In genomic region chr2:70929714-70930113, GRCm38 (mm10) we compare ENCODE assay signal across 29 mouse cellular contexts.
A peak's percentile ranks its signal among the peaks of the same experiment; 100 is the strongest.
DNase-seq lines count a peak whose midpoint lies in the region; ATAC-seq and TF ChIP-seq lines count a peak whose summit lies in the region.
"Had no signal": no experiment of that assay in that cellular context is flagged by ENCODE, and none has a peak within 500 bp of the region (broad histone marks: within the 10 kb centered on the region; RNA-seq: fewer than 3 reads in every experiment).

No protein-coding gene starts in this region.

- peak; percentile 18; the same call in 1 of the 2 replicates for ATAC-seq in common myeloid progenitor, adult 5-6 weeks (replicated peaks; ENCODE audit: low read depth, poor library complexity, severe bottlenecking)
- no peak for ATAC-seq in intestine, postnatal 0 days
- ATAC-seq: hindbrain, postnatal 0 days; intestine, embryonic 16.5 days; midbrain, embryonic 13.5 days had no signal

- TF ChIP-seq RAD21 in CH12.LX (IDR thresholded peaks at IDR 0.05; ENCODE audit: low read depth, low read length) = no peak; the same call in 1 of the 2 replicates

- no peaks in the 10 kb centered on the region for H3K27me3 ChIP-seq in CH12.LX (replicated peaks)
- H3K27me3 ChIP-seq in thymus, adult 2 months (ENCODE audit: control insufficient read depth, insufficient read depth, low read length) = no peaks in the 10 kb centered on the region
- no peaks in the 10 kb centered on the region for H3K27me3 ChIP-seq in intestine, postnatal 0 days (replicated peaks; ENCODE audit: control insufficient read depth, insufficient read depth, low read length)
- H3K27me3 ChIP-seq: forebrain, embryonic 12.5 days; hindbrain, embryonic 12.5 days; midbrain, embryonic 13.5 days had no signal

- TF ChIP-seq POLR2A in CH12.LX (IDR thresholded peaks at IDR 0.05; ENCODE audit: low read depth, low read length) = no peak
- no peak for TF ChIP-seq POLR2A in thymus, adult 2 months (IDR thresholded peaks at IDR 0.05; ENCODE audit: control insufficient read depth, extremely low read depth, insufficient read depth, low read length, poor library complexity)

- peak; percentile 87 for TF ChIP-seq EP300 in CH12.LX (IDR thresholded peaks at IDR 0.05; ENCODE audit: low read length)

- peak overlapping the region; percentile 48 for H3K4me2 ChIP-seq in CH12.LX (ENCODE audit: insufficient read depth, low read depth, poor library complexity, severe bottlenecking)
- no peak overlapping the region for H3K4me2 ChIP-seq in intestine, postnatal 0 days (replicated peaks; ENCODE audit: low read depth)
- H3K4me2 ChIP-seq: forebrain, embryonic 12.5 days; hindbrain, embryonic 12.5 days; midbrain, embryonic 13.5 days had no signal

- H3K4me3 ChIP-seq in CH12.LX (replicated peaks in 1 of 3; ENCODE audit: low read depth in 2 of 3, low read length in 2 of 3, poor library complexity in 1 of 3) = peak overlapping the region in 1 of 3 experiments; percentile 20
- H3K4me3 ChIP-seq in thymus, adult 2 months (ENCODE audit: control insufficient read depth, insufficient read depth, low read length) = peak overlapping the region; percentile 10; the same call in 1 of the 2 replicates
- no peak overlapping the region for H3K4me3 ChIP-seq in intestine, postnatal 0 days (ENCODE audit: low read depth, low read length)
- H3K4me3 ChIP-seq: erythroblast, embryonic 14.5 days; forebrain, embryonic 12.5 days; heart, embryonic 10.5 days; hindbrain, embryonic 12.5 days; midbrain, embryonic 13.5 days had no signal

- TF ChIP-seq CTCF in CH12.LX (conservative IDR thresholded peaks at IDR 0.05 in 1 of 2, IDR thresholded peaks at IDR 0.05 in 1 of 2; ENCODE audit: low read depth in 2 of 2, low read length in 2 of 2) = no peak
- TF ChIP-seq CTCF in thymus, adult 2 months (IDR thresholded peaks at IDR 0.05; ENCODE audit: borderline replicate concordance, control insufficient read depth, extremely low read depth, insufficient read depth, low read length, poor library complexity) = no peak
- no peak for TF ChIP-seq CTCF in intestine, postnatal 0 days (IDR thresholded peaks at IDR 0.05; ENCODE audit: low read depth)

- H3K36me3 ChIP-seq in CH12.LX (replicated peaks in 1 of 2; ENCODE audit: control insufficient read depth in 1 of 2, insufficient read depth in 1 of 2, low read length in 1 of 2) = no peaks in the 10 kb centered on the region
- H3K36me3 ChIP-seq in thymus, adult 2 months (ENCODE audit: control insufficient read depth, insufficient read depth, low read length) = no peaks in the 10 kb centered on the region
- H3K36me3 ChIP-seq in intestine, postnatal 0 days (ENCODE audit: control insufficient read depth, insufficient read depth) = no peaks in the 10 kb centered on the region
- H3K36me3 ChIP-seq: forebrain, embryonic 12.5 days; heart, embryonic 10.5 days; hindbrain, embryonic 12.5 days; midbrain, embryonic 13.5 days had no signal

- in situ Hi-C loops in CH12.LX (cut with MboI; ENCODE audit: low pct_ligation_motif_present, low pct_unique_long_range_greater_than_20kb, low sequenced_read_pairs) = no loop called here

- DNase-seq in CH12.LX (ENCODE audit: extremely low read depth) = peak; percentile 87
- DNase-seq in thymus, adult 2 months = no peak
- peak; percentile 40 for DNase-seq in thymus, postnatal 4 days
- no peak for DNase-seq in urinary bladder, postnatal 36 days (ENCODE audit: low spot score in 2 of 2)
- DNase-seq: adrenal gland, postnatal 25 days; B cell, adult 2 months; cerebellum, adult 8-10 months; cerebellum, postnatal 25 days; embryo, embryonic 11 days; gastrocnemius, postnatal 10 days; heart, postnatal 36 days; kidney, adult 9 months; kidney, postnatal 10 days; liver; lung, adult 2 months; lung, postnatal 10 days; retina, postnatal 1 day; right cerebral cortex, postnatal 14 days had no signal

- 0 out of 2 replicates have a peak, but pooled peaks cover 2% of the 10 kb centered on the region for H3K79me2 ChIP-seq in CH12.LX (replicated peaks; ENCODE audit: control insufficient read depth, extremely low read depth, insufficient read depth, poor library complexity, severe bottlenecking)

- no peaks in the 10 kb centered on the region for H3K9me3 ChIP-seq in CH12.LX (replicated peaks; ENCODE audit: low read length)
- H3K9me3 ChIP-seq in intestine, postnatal 0 days (ENCODE audit: control insufficient read depth) = no peaks in the 10 kb centered on the region
- H3K9me3 ChIP-seq: forebrain, embryonic 12.5 days; heart, embryonic 10.5 days; hindbrain, embryonic 12.5 days; midbrain, embryonic 13.5 days had no signal

- peak overlapping the region; percentile 39 for H3K27ac ChIP-seq in CH12.LX (ENCODE audit: insufficient read depth, low read depth)
- peak overlapping the region; percentile 11; the same call in 1 of the 2 replicates for H3K27ac ChIP-seq in thymus, adult 2 months (ENCODE audit: control insufficient read depth, insufficient read depth, low read length)
- no peak overlapping the region for H3K27ac ChIP-seq in intestine, postnatal 0 days (ENCODE audit: low read depth, low read length)
- H3K27ac ChIP-seq: forebrain, embryonic 12.5 days; heart, embryonic 10.5 days; hindbrain, embryonic 12.5 days; hindbrain, postnatal 0 days; liver, embryonic 14.5 days; macrophage; midbrain, embryonic 13.5 days had no signal

- 43% methylated on average over 11 of the region's 11 CpGs for whole genome bisulfite sequencing in thymus, adult 2 months
- 87% methylated on average over 11 of the region's 11 CpGs for WGBS in intestine, postnatal 0 days

- peak overlapping the region; percentile 19; the same call in 1 of the 2 replicates for H3K9ac ChIP-seq in CH12.LX (ENCODE audit: insufficient read depth, low read depth)
- H3K9ac ChIP-seq in intestine, postnatal 0 days (ENCODE audit: low read depth, low read length) = no peak overlapping the region
- H3K9ac ChIP-seq: forebrain, embryonic 12.5 days; hindbrain, embryonic 12.5 days; liver, embryonic 14.5 days; midbrain, embryonic 13.5 days had no signal

- peaks cover 20 to 44% of the 10 kb centered on the region in 2 experiments for H3K4me1 ChIP-seq in CH12.LX (ENCODE audit: control insufficient read depth in 1 of 2, insufficient read depth in 2 of 2)
- peaks cover 38% of the 10 kb centered on the region for H3K4me1 ChIP-seq in thymus, adult 2 months (replicated peaks; ENCODE audit: control insufficient read depth, insufficient read depth, low read length)
- H3K4me1 ChIP-seq in intestine, postnatal 0 days (replicated peaks; ENCODE audit: control insufficient read depth, insufficient read depth, low read length) = no peaks in the 10 kb centered on the region
- H3K4me1 ChIP-seq: forebrain, embryonic 12.5 days; heart, embryonic 10.5 days; hindbrain, embryonic 12.5 days; midbrain, embryonic 13.5 days had no signal

- dilution Hi-C loops in CH12.LX (cut with MboI; ENCODE audit: extremely low pct_ligation_motif_present, extremely low pct_unique_long_range_greater_than_20kb, low sequenced_read_pairs) = no loop called here

TF ChIP-seq in CH12.LX, 34 proteins besides CTCF, POLR2A, EP300 and RAD21 (continues in another document):
- TF ChIP-seq CHD1 (IDR thresholded peaks at IDR 0.05; ENCODE audit: low read depth, low read length) (no peak), IRF4 (IDR thresholded peaks at IDR 0.05; ENCODE audit: low read depth, low read length) (peak; percentile 92), MAX (IDR thresholded peaks at IDR 0.05; ENCODE audit: low read length) (no peak), NELFE (IDR thresholded peaks at IDR 0.05; ENCODE audit: low read depth, low read length) (no peak), ETS1 (conservative IDR thresholded peaks at IDR 0.05; ENCODE audit: low read depth, low read length) (peak; percentile 94), MAZ (IDR thresholded peaks at IDR 0.05; ENCODE audit: low read depth, low read length) (no peak), ZMIZ1 (IDR thresholded peaks at IDR 0.05; ENCODE audit: low read depth, low read length) (no peak), TBP (conservative IDR thresholded peaks at IDR 0.05; ENCODE audit: low read depth, low read length) (peak; percentile 91), SIN3A (IDR thresholded peaks at IDR 0.05; ENCODE audit: low read length) (0 out of 2 replicates have a peak, but pooled peaks have one; percentile 54), POLR2AphosphoS2 (IDR thresholded peaks at IDR 0.05; ENCODE audit: low read depth, low read length) (no peak), RCOR1 (conservative IDR thresholded peaks at IDR 0.05; ENCODE audit: low read depth, low read length) (peak; percentile 62; the same call in 1 of the 2 replicates), MXI1 (IDR thresholded peaks at IDR 0.05; ENCODE audit: low read depth, low read length) (no peak), ZC3H11A (IDR thresholded peaks at IDR 0.05; ENCODE audit: low read depth, low read length) (no peak), GABPA (IDR thresholded peaks at IDR 0.05; ENCODE audit: insufficient replicate concordance, low read depth, low read length) (no peak), JUND (conservative IDR thresholded peaks at IDR 0.05; ENCODE audit: low read depth, low read length) (no peak), BHLHE40 (IDR thresholded peaks at IDR 0.05; ENCODE audit: low read depth, low read length) (peak; percentile 100), MAFK (IDR thresholded peaks at IDR 0.05; ENCODE audit: insufficient replicate concordance, low read length) (peak; percentile 75; the same call in 1 of the 2 replicates), USF1 (IDR thresholded peaks at IDR 0.05; ENCODE audit: low read depth, low read length) (no peak), ZKSCAN1 (IDR thresholded peaks at IDR 0.05; ENCODE audit: borderline replicate concordance, low read depth, low read length) (no peak), KAT2A (IDR thresholded peaks at IDR 0.05; ENCODE audit: insufficient replicate concordance, low read length) (no peak), MYC (IDR thresholded peaks at IDR 0.05; ENCODE audit: low read depth, low read length) (peak; percentile 61; the same call in 1 of the 2 replicates), JUN (IDR thresholded peaks at IDR 0.05; ENCODE audit: insufficient read depth, low read depth, low read length) (0 out of 2 replicates have a peak, but pooled peaks have one; percentile 17), NRF1 (IDR thresholded peaks at IDR 0.05; ENCODE audit: low read depth, low read length) (no peak), CHD2 (IDR thresholded peaks at IDR 0.05; ENCODE audit: low read length) (no peak), TCF12 (IDR thresholded peaks at IDR 0.05; ENCODE audit: low read depth, low read length) (peak; percentile 88), USF2 (conservative IDR thresholded peaks at IDR 0.05; ENCODE audit: low read depth, low read length) (no peak), SMC3 (IDR thresholded peaks at IDR 0.05; ENCODE audit: low read depth, low read length) (0 out of 2 replicates have a peak, but pooled peaks have one; percentile 3), ELF1 (IDR thresholded peaks at IDR 0.05; ENCODE audit: low read depth, low read length) (no peak), HCFC1 (IDR thresholded peaks at IDR 0.05; ENCODE audit: low read depth, low read length) (no peak), MEF2A (IDR thresholded peaks at IDR 0.05; ENCODE audit: borderline replicate concordance, low read depth, low read length) (peak; percentile 66; the same call in 1 of the 2 replicates)

Comparison
In these comparisons a context has a peak if more than half of its experiments do, and no peak if none do; other contexts are left out.
1. DNase-seq: peak in CH12.LX (single experiment) and thymus, postnatal 4 days (single experiment); none in thymus, adult 2 months (single experiment) and urinary bladder, postnatal 36 days (0 of 2).